Mouse (Mus musculus) CH12.LX (cell line): ENCODE data around the gene Rxfp1. TPM values are rescaled to one million over a fixed set of nuclear protein-coding genes. Genes with fewer than 3 reads are reported as not detected.

ENCODE experiments used
- DNase-seq: peaks from one replicate; pipeline ENCODE4 v3.0.0-alpha.2; 2013; ENCODE audit errors: extremely low read depth
- H3K27ac ChIP-seq: 2 replicates; pipeline ENCODE4 v1.5.1; 2012; ENCODE audit warnings: low read depth, mild to moderate bottlenecking, control low read depth, moderate library complexity; ENCODE audit not compliant: insufficient read depth
- H3K27me3 ChIP-seq: replicated peaks from 2 replicates; pipeline ENCODE3; 2012; ENCODE audit warnings: inconsistent platforms
- H3K36me3 ChIP-seq, 2 experiments: replicated peaks in 1 of 2; 2 replicates each; pipeline versions ENCODE3 to v1.6.1; 2012; ENCODE audit warnings: inconsistent platforms in 1 of 2, low read length in 1 of 2, mild to moderate bottlenecking in 1 of 2, mixed read lengths in 1 of 2, moderate library complexity in 1 of 2; ENCODE audit not compliant: control insufficient read depth in 1 of 2, insufficient read depth in 1 of 2
- H3K4me1 ChIP-seq, 2 experiments: 2 replicates each; pipeline ENCODE4 v1.6.1; 2012; ENCODE audit warnings: inconsistent platforms in 1 of 2, moderate library complexity in 1 of 2; ENCODE audit not compliant: insufficient read depth in 2 of 2, control insufficient read depth in 1 of 2
- H3K4me2 ChIP-seq: 2 replicates; pipeline ENCODE4 v1.6.1; 2012; ENCODE audit warnings: low read depth, mild to moderate bottlenecking, control low read depth; ENCODE audit not compliant: poor library complexity, insufficient read depth, severe bottlenecking
- H3K4me3 ChIP-seq, 3 experiments: fragments of 150-350 bp in 1 of 3; sonication (generic) in 1 of 3; replicated peaks in 1 of 3; 2 replicates each; pipeline versions ENCODE3 to v1.5.1; 2011 to 2012; ENCODE audit warnings: low read depth in 2 of 3, low read length in 2 of 3, mild to moderate bottlenecking in 2 of 3, moderate library complexity in 2 of 3, control low read depth in 1 of 3, improper control_type of control experiment in 1 of 3, inconsistent platforms in 1 of 3, mixed read lengths in 1 of 3; ENCODE audit not compliant: poor library complexity in 1 of 3
- H3K79me2 ChIP-seq: replicated peaks from 2 replicates; pipeline ENCODE4 v1.6.1; 2012; ENCODE audit warnings: mild to moderate bottlenecking, moderate library complexity; ENCODE audit not compliant: control insufficient read depth, poor library complexity, insufficient read depth, severe bottlenecking; ENCODE audit errors: extremely low read depth
- H3K9ac ChIP-seq: 2 replicates; pipeline ENCODE4 v1.6.1; 2012; ENCODE audit warnings: low read depth, mild to moderate bottlenecking, control low read depth, moderate library complexity; ENCODE audit not compliant: insufficient read depth
- H3K9me3 ChIP-seq: replicated peaks from 2 replicates; pipeline ENCODE3; 2012; ENCODE audit warnings: low read length, inconsistent platforms, mixed read lengths
- BHLHE40 ChIP-seq: IDR thresholded peaks from 2 replicates; pipeline ENCODE4 v1.6.1; 2011; ENCODE audit warnings: mild to moderate bottlenecking, low read depth, low read length, improper control_type of control experiment
- CHD2 ChIP-seq: IDR thresholded peaks from 2 replicates; pipeline ENCODE4 v1.6.1; 2011; ENCODE audit warnings: low read length, improper control_type of control experiment
- CTCF ChIP-seq, 2 experiments: IDR thresholded peaks in 1 of 2; conservative IDR thresholded peaks in 1 of 2; 2 replicates each; pipeline ENCODE4 v1.5.1; 2011 to 2012; ENCODE audit warnings: low read depth in 2 of 2, low read length in 2 of 2, improper control_type of control experiment in 1 of 2, inconsistent platforms in 1 of 2, mild to moderate bottlenecking in 1 of 2, moderate library complexity in 1 of 2
- ETS1 ChIP-seq: conservative IDR thresholded peaks from 2 replicates; pipeline ENCODE4 v1.6.1; 2012; ENCODE audit warnings: low read depth, mild to moderate bottlenecking, inconsistent platforms, low read length, improper control_type of control experiment, moderate library complexity
- HCFC1 ChIP-seq: IDR thresholded peaks from 2 replicates; pipeline ENCODE4 v1.6.1; 2012; ENCODE audit warnings: low read depth, mild to moderate bottlenecking, inconsistent platforms, low read length, improper control_type of control experiment
- MEF2A ChIP-seq: IDR thresholded peaks from 2 replicates; pipeline ENCODE4 v1.6.1; 2014; ENCODE audit warnings: low read depth, mild to moderate bottlenecking, inconsistent platforms, low read length, improper control_type of control experiment, borderline replicate concordance
- RAD21 ChIP-seq: IDR thresholded peaks from 2 replicates; pipeline ENCODE4 v1.6.1; 2011; ENCODE audit warnings: low read depth, mild to moderate bottlenecking, low read length, improper control_type of control experiment, moderate library complexity
- SMC3 ChIP-seq: IDR thresholded peaks from 2 replicates; pipeline ENCODE4 v1.6.1; 2011; ENCODE audit warnings: low read depth, low read length, improper control_type of control experiment
- TCF12 ChIP-seq: IDR thresholded peaks from 2 replicates; pipeline ENCODE4 v1.6.1; 2014; ENCODE audit warnings: low read depth, mild to moderate bottlenecking, inconsistent platforms, low read length, improper control_type of control experiment
- UBTF ChIP-seq: IDR thresholded peaks from 2 replicates; pipeline ENCODE4 v1.6.1; 2012; ENCODE audit warnings: low read depth, mild to moderate bottlenecking, inconsistent platforms, low read length, improper control_type of control experiment, moderate library complexity
- USF2 ChIP-seq: conservative IDR thresholded peaks from 2 replicates; pipeline ENCODE4 v1.6.1; 2011; ENCODE audit warnings: low read depth, low read length, improper control_type of control experiment
- ZC3H11A ChIP-seq: IDR thresholded peaks from 2 replicates; pipeline ENCODE4 v1.6.1; 2012; ENCODE audit warnings: low read depth, mild to moderate bottlenecking, inconsistent platforms, low read length, improper control_type of control experiment
- ZMIZ1 ChIP-seq: IDR thresholded peaks from 2 replicates; pipeline ENCODE4 v1.6.1; 2012; ENCODE audit warnings: low read depth, mild to moderate bottlenecking, inconsistent platforms, low read length, improper control_type of control experiment
- ZNF384 ChIP-seq: IDR thresholded peaks from 2 replicates; pipeline ENCODE4 v1.6.1; 2012; ENCODE audit warnings: low read depth, low read length, improper control_type of control experiment, inconsistent platforms
- dilution Hi-C: fragments of 300-500 bp; cut with MboI; formaldehyde crosslinking; loops from 2 replicates; pipeline ENCODE4 v1.14.3; 2020; ENCODE audit warnings: low sequenced_read_pairs; ENCODE audit not compliant: extremely low pct_unique_long_range_greater_than_20kb, extremely low pct_ligation_motif_present
- in situ Hi-C: fragments of 300-500 bp; cut with MboI; formaldehyde crosslinking; loops from 3 replicates; pipeline ENCODE4 v1.14.3; 2019; ENCODE audit warnings: low sequenced_read_pairs, low pct_ligation_motif_present, low pct_unique_long_range_greater_than_20kb, mixed read lengths
- polyA plus RNA-seq: library from polyadenylated mRNA; unstranded; fragments of >175 nt; gene quantifications from 2 replicates; pipeline ENCODE4 v1.2.1, GENCODE M21; 2012; ENCODE audit warnings: low read depth; ENCODE audit not compliant: insufficient read length
- total RNA-seq, 2 experiments: library from RNA; depleted of rRNA; stranded (reverse); fragments of 300-350 nt in 1 of 2; fragments of >200 nt in 1 of 2; gene quantifications; 2 replicates each; pipeline ENCODE4 v1.2.3; 2012 to 2014

The Rxfp1 gene
- total and polyA plus RNA-seq, 3 experiments = 0.08 to 0.87 (median 0.68) TPM

DNA sequence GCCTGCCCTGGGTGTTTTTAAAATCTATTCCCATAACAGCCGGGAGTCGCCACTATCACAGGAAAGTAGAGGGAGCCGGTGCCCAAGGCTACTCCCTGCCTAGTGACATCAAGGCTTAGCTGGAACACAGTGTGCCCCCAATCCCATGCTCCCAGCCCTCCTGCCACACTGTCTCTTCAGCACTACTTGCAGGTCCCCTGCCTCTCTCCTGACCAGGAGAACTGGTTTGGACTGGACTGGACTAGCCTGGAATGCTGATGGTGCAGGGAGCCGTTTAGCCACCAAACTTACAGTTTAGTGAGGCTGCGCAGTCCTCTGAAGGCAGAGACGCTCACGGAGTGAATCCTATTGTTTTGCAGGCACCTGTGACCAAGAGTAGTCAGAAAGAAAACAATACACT is 67.1 kb downstream of the Rxfp1 start:
- TF ChIP-seq CTCF (conservative IDR thresholded peaks at IDR 0.05 in 1 of 2, IDR thresholded peaks at IDR 0.05 in 1 of 2; ENCODE audit: low read depth in 2 of 2, low read length in 2 of 2) (no peak), BHLHE40 (no peak), HCFC1 (no peak), ZMIZ1 (no peak), CHD2 (no peak), RAD21 (no peak), ETS1 (no peak), ZNF384 (no peak), USF2 (no peak)
- H3K4me3 ChIP-seq = no peak overlapping the region
- no peaks in the 10 kb centered on the region for H3K79me2 ChIP-seq
- no peak overlapping the region for H3K4me2 ChIP-seq
- H3K27ac ChIP-seq = no peak overlapping the region
- H3K36me3 ChIP-seq = no peaks in the 10 kb centered on the region
- in situ Hi-C loops = no loop called here
- no peaks in the 10 kb centered on the region for H3K27me3 ChIP-seq
- H3K9me3 ChIP-seq = no peaks in the 10 kb centered on the region
- H3K4me1 ChIP-seq = peaks cover 0 to 1% of the 10 kb centered on the region in 2 experiments; a peak in 1 of 4 replicates
- dilution Hi-C loops = no loop called here
- DNase-seq = no peak
- no peak overlapping the region for H3K9ac ChIP-seq

DNA sequence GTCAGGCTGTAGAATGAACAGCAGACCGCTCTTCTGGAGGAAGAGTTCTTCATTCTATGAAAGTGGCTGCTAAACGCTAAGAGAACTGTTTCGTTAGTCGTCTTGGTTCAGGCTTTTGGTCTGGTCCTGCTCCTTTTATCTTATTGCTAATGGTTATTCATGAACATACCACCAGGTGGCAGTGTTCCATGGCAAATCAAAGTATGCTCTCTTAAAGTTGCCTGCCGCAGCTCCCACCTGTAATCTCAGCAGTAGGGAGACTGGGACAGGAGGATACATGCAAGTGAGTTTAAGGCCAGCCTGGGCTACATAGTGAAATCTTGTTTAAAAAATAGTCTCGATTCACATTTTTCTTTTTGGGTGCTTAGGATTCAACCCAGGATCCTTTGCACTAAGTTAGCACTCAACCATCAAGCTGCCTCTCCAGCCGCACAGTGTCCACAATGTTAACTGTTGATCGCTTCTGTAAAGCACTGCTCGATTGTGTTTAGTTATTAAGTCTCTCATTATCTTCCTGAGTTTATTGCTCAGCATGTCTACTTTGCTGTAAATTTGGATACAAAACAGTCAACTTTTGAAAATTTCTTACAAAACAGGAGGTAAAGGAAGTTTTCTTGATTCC is 72.8 kb downstream of the Rxfp1 start:
- dilution Hi-C loops = no loop called here
- H3K4me3 ChIP-seq = no peak overlapping the region
- peak; percentile 79 for TF ChIP-seq RAD21
- TF ChIP-seq ZC3H11A = peak; percentile 16; the same call in 1 of the 2 replicates
- no peak for TF ChIP-seq ZMIZ1
- TF ChIP-seq CTCF (conservative IDR thresholded peaks at IDR 0.05 in 1 of 2, IDR thresholded peaks at IDR 0.05 in 1 of 2; ENCODE audit: low read depth in 2 of 2, low read length in 2 of 2) = peak; percentile 81 to 88
- no peak for TF ChIP-seq UBTF
- TF ChIP-seq MEF2A = peak; percentile 21; the same call in 1 of the 2 replicates
- TF ChIP-seq SMC3 = peak; percentile 89
- TF ChIP-seq TCF12 = no peak
- TF ChIP-seq, all 38 proteins: peak for 5
- H3K27ac ChIP-seq = no peak overlapping the region
- no peaks in the 10 kb centered on the region for H3K27me3 ChIP-seq
- H3K79me2 ChIP-seq = no peaks in the 10 kb centered on the region
- in situ Hi-C loops = loop anchor here (5.0 kb wide), 1 partner anchor 147 kb away; no protein-coding TSS in a partner anchor
- peak; percentile 76 for DNase-seq
- H3K9me3 ChIP-seq = no peaks in the 10 kb centered on the region
- no peak overlapping the region for H3K4me2 ChIP-seq
- H3K9ac ChIP-seq = no peak overlapping the region
- H3K36me3 ChIP-seq = no peaks in the 10 kb centered on the region
- peaks cover 0 to 3% of the 10 kb centered on the region in 2 experiments; a peak in 1 of 4 replicates for H3K4me1 ChIP-seq
